Mouse (Mus musculus): Measurements from ENCODE around the gene Zfp111.

- TF ChIP-seq CTCF (conservative IDR thresholded peaks at IDR 0.05; ENCODE audit: insufficient read depth, insufficient read length, low read depth, low read length) = no peak
- TF ChIP-seq POLR2A (IDR thresholded peaks at IDR 0.05; ENCODE audit: low read depth, low read length) = no peak
These were observed 18.1 kb downstream of the Zfp111 start for GRCm38 (mm10) chr7:24193157-24193556.
